Mouse (Mus musculus) small intestine, adult 2 months (tissue): ENCODE measurements at regions not wholly inside any gene's neighbourhood (a gene's known extent, or its start where the extent isn't known, plus 50 kb on each side); places are given as distances from the start of the nearest gene placed in this dataset.

Experiments
- H3K27ac ChIP-seq: fragments of 200-500 bp; 2 replicates; pipeline ENCODE4 v1.5.1; 2012; ENCODE audit warnings: low read depth, low read length, control low read depth, inconsistent platforms; ENCODE audit not compliant: insufficient read depth
- H3K27me3 ChIP-seq: fragments of 200-500 bp; 2 replicates; pipeline ENCODE4 v1.6.1; 2012; ENCODE audit warnings: mild to moderate bottlenecking, moderate library complexity, low read length, inconsistent platforms; ENCODE audit not compliant: control insufficient read depth, insufficient read depth
- H3K36me3 ChIP-seq: fragments of 200-500 bp; 2 replicates; pipeline ENCODE4 v1.6.1; 2012; ENCODE audit warnings: mild to moderate bottlenecking, low read length, control low read depth, inconsistent platforms; ENCODE audit not compliant: control insufficient read depth, insufficient read depth
- H3K4me1 ChIP-seq: fragments of 200-500 bp; 2 replicates; pipeline ENCODE4 v1.6.1; 2012; ENCODE audit warnings: low read length, inconsistent platforms, mixed read lengths; ENCODE audit not compliant: control insufficient read depth, insufficient read depth, insufficient read length
- H3K4me3 ChIP-seq: fragments of 200-500 bp; 2 replicates; pipeline ENCODE4 v1.5.1; 2012; ENCODE audit warnings: low read depth, mild to moderate bottlenecking, control low read depth, inconsistent platforms, low read length, moderate library complexity
- CTCF ChIP-seq: fragments of 200-500 bp; IDR thresholded peaks from 2 replicates; pipeline ENCODE4 v1.5.1; 2012; ENCODE audit warnings: low read depth, mild to moderate bottlenecking, control low read depth, inconsistent platforms, low read length, moderate library complexity, mixed read lengths; ENCODE audit not compliant: insufficient replicate concordance, insufficient read length; ENCODE audit errors: extremely low read depth
- POLR2A ChIP-seq: fragments of 200-500 bp; IDR thresholded peaks from 2 replicates; pipeline ENCODE4 v1.6.1; 2012; ENCODE audit warnings: low read depth, mild to moderate bottlenecking, control low read depth, inconsistent platforms, low read length, moderate library complexity
- WGBS: fragments of 180-500 bp; shearing (Covaris S2); methylation state at CpG from one replicate; pipeline ENCODE4 v1.1.7; 2018; 5-methylcytosine and 5-hydroxymethylcytosine counted together

GRCm38 (mm10) chr10:98608221-98608941, 305.8 kb upstream of the Atp2b1 start:
- no peak overlapping the region for H3K4me3 ChIP-seq
- 86% methylated on average over 18 of the region's 18 CpGs for WGBS
- TF ChIP-seq CTCF (no peak), POLR2A (no peak)
- no peaks in the 10 kb centered on the region for H3K36me3 ChIP-seq
- no peak overlapping the region for H3K27ac ChIP-seq
- no peaks in the 10 kb centered on the region for H3K27me3 ChIP-seq
- no peaks in the 10 kb centered on the region; the same call in 1 of the 2 replicates for H3K4me1 ChIP-seq

- Histone ChIP-seq H3K4me3 (no peak overlapping the region), H3K27ac (no peak overlapping the region), H3K4me1 (no peaks in the 10 kb centered on the region; the same call in 1 of the 2 replicates), H3K36me3 (no peaks in the 10 kb centered on the region), H3K27me3 (no peaks in the 10 kb centered on the region)
- WGBS = 67% methylated on average over 6 of the region's 6 CpGs
- TF ChIP-seq POLR2A (no peak), CTCF (no peak)
Measured at GRCm38 (mm10) chr10:98610708-98611107, 303.5 kb upstream of the Atp2b1 start.

GRCm38 (mm10) chr10:98611707-98612360, 302.4 kb upstream of the Atp2b1 start:
- Histone ChIP-seq H3K4me1 (no peaks in the 10 kb centered on the region; the same call in 1 of the 2 replicates), H3K27me3 (no peaks in the 10 kb centered on the region), H3K36me3 (no peaks in the 10 kb centered on the region), H3K27ac (no peak overlapping the region), H3K4me3 (no peak overlapping the region)
- 75% methylated on average over 4 of the region's 4 CpGs for WGBS
- TF ChIP-seq CTCF (no peak), POLR2A (no peak)

- Histone ChIP-seq H3K4me3 (no peak overlapping the region), H3K36me3 (no peaks in the 10 kb centered on the region), H3K27me3 (no peaks in the 10 kb centered on the region), H3K4me1 (no peaks in the 10 kb centered on the region), H3K27ac (0 out of 2 replicates have a peak overlapping the region, but pooled peaks have one; percentile 8)
- TF ChIP-seq POLR2A (no peak), CTCF (no peak)
- WGBS = 87% methylated on average over 21 of the region's 21 CpGs
Measured at GRCm38 (mm10) chr10:98618736-98619525, 295.3 kb upstream of the Atp2b1 start.

- H3K4me1 ChIP-seq = no peaks in the 10 kb centered on the region
- no peaks in the 10 kb centered on the region for H3K36me3 ChIP-seq
- no peak overlapping the region for H3K27ac ChIP-seq
- 77% methylated on average over 1 of the region's 1 CpGs for WGBS
- no peaks in the 10 kb centered on the region for H3K27me3 ChIP-seq
- H3K4me3 ChIP-seq = no peak overlapping the region
- TF ChIP-seq POLR2A (no peak), CTCF (no peak)
Measured at GRCm38 (mm10) chr10:98624103-98624502, 290.1 kb upstream of the Atp2b1 start.

GRCm38 (mm10) chr10:98624681-98625321, 289.4 kb upstream of the Atp2b1 start:
- no peaks in the 10 kb centered on the region for H3K36me3 ChIP-seq
- TF ChIP-seq POLR2A (no peak), CTCF (no peak)
- no peak overlapping the region for H3K27ac ChIP-seq
- no peaks in the 10 kb centered on the region for H3K27me3 ChIP-seq
- WGBS = 37% methylated on average over 12 of the region's 12 CpGs
- no peak overlapping the region for H3K4me3 ChIP-seq
- no peaks in the 10 kb centered on the region for H3K4me1 ChIP-seq
